In genomic region chr5:75667083-75667482, GRCm38 (mm10) we compare ENCODE assay signal across 29 mouse cellular contexts.
A peak's percentile ranks its signal among the peaks of the same experiment; 100 is the strongest.
DNase-seq lines count a peak whose midpoint lies in the region; ATAC-seq and TF ChIP-seq lines count a peak whose summit lies in the region.
"Had no signal": no experiment of that assay in that cellular context is flagged by ENCODE, and none has a peak within 500 bp of the region (broad histone marks: within the 10 kb centered on the region; RNA-seq: fewer than 3 reads in every experiment).

No protein-coding gene starts in this region.

- intact Hi-C loops in heart, postnatal 10 days (cut with DNase I), result no loop called here

- TF ChIP-seq EP300 in lung, postnatal 0 days (IDR thresholded peaks at IDR 0.05), result no peak

- no peaks in the 10 kb centered on the region for H3K4me1 ChIP-seq in lung, postnatal 0 days (ENCODE audit: insufficient read depth, low read depth, low read length)
- H3K4me1 ChIP-seq: embryonic facial prominence, embryonic 10.5 days; embryonic facial prominence, embryonic 15.5 days; heart, embryonic 12.5 days had no signal

- no peak overlapping the region for H3K4me3 ChIP-seq in lung, postnatal 0 days (ENCODE audit: low read depth, low read length)
- H3K4me3 ChIP-seq: embryonic facial prominence, embryonic 10.5 days; embryonic facial prominence, embryonic 15.5 days; forebrain, embryonic 12.5 days; heart, adult 2 months; heart, embryonic 12.5 days; midbrain, embryonic 10.5 days; myocyte had no signal

- H3K9ac ChIP-seq in lung, postnatal 0 days (replicated peaks; ENCODE audit: low read depth), result no peak overlapping the region
- H3K9ac ChIP-seq: embryonic facial prominence, embryonic 15.5 days; forebrain, embryonic 12.5 days; forebrain, postnatal 0 days; heart, embryonic 12.5 days; liver, embryonic 14.5 days had no signal

- ATAC-seq in lung, postnatal 0 days, result no peak
- ATAC-seq: forebrain, postnatal 0 days; hindbrain, embryonic 16.5 days; intestine, embryonic 16.5 days had no signal

- H3K27ac ChIP-seq in lung, postnatal 0 days (ENCODE audit: low read length), result no peak overlapping the region
- H3K27ac ChIP-seq: embryonic facial prominence, embryonic 10.5 days; embryonic facial prominence, embryonic 15.5 days; forebrain, embryonic 12.5 days; heart, adult 2 months; kidney, postnatal 0 days; liver, embryonic 14.5 days; midbrain, embryonic 10.5 days had no signal

- no peak overlapping the region for H3K4me2 ChIP-seq in lung, postnatal 0 days (replicated peaks; ENCODE audit: low read depth, low read length)
- H3K4me2 ChIP-seq: embryonic facial prominence, embryonic 15.5 days; forebrain, embryonic 12.5 days; heart, embryonic 12.5 days had no signal

- H3K9me3 ChIP-seq in lung, postnatal 0 days (ENCODE audit: low read length), result no peaks in the 10 kb centered on the region
- H3K9me3 ChIP-seq: embryonic facial prominence, embryonic 10.5 days; embryonic facial prominence, embryonic 15.5 days; forebrain, embryonic 12.5 days; midbrain, embryonic 10.5 days had no signal

- no peaks in the 10 kb centered on the region for H3K36me3 ChIP-seq in lung, postnatal 0 days (ENCODE audit: insufficient read depth, low read length)
- H3K36me3 ChIP-seq: embryonic facial prominence, embryonic 10.5 days; embryonic facial prominence, embryonic 15.5 days; forebrain, embryonic 12.5 days; heart, embryonic 12.5 days; midbrain, embryonic 10.5 days had no signal

- 53% methylated on average over 3 of the region's 3 CpGs for WGBS in lung, postnatal 0 days

- DNase-seq in CD4-positive helper T cell, adult 2 months (ENCODE audit: low read depth, low spot score), result peak; percentile 28
- peak; percentile 9 for DNase-seq in T-cell, adult 2 months (ENCODE audit: low spot score)
- DNase-seq in natural killer cell, adult 2 months (ENCODE audit: low spot score in 2 of 2), result peak; percentile 23 to 32
- peak; percentile 64 for DNase-seq in thymus, postnatal 25 days
- no peak for DNase-seq in heart, postnatal 10 days
- no peak for DNase-seq in lung, postnatal 0 days (ENCODE audit: low spot score)
- no peak for DNase-seq in layer of hippocampus, adult 8-10 months (ENCODE audit: low spot score in 2 of 2)
- DNase-seq: adrenal gland, postnatal 25 days; cerebellum, adult 18-20 months; cerebellum, postnatal 10 days; forebrain, postnatal 0 days; heart, adult 2 months; kidney, adult 8-10 months; layer of hippocampus, adult 9-11 months; liver; lung, adult 2 months; lung, postnatal 14 days; retina, postnatal 1 day; right cerebral cortex, postnatal 14 days had no signal

- H3K27me3 ChIP-seq in lung, postnatal 0 days (replicated peaks; ENCODE audit: insufficient read depth, low read length), result no peaks in the 10 kb centered on the region
- H3K27me3 ChIP-seq: embryonic facial prominence, embryonic 15.5 days; forebrain, embryonic 12.5 days; heart, embryonic 12.5 days had no signal

- no peak for TF ChIP-seq CTCF in lung, postnatal 0 days (IDR thresholded peaks at IDR 0.05)

Comparison
In these comparisons a context has a peak if more than half of its experiments do, and no peak if none do; other contexts are left out.
1. DNase-seq: peak in CD4-positive helper T cell, adult 2 months (single experiment), T-cell, adult 2 months (single experiment), natural killer cell, adult 2 months (2 of 2) and thymus, postnatal 25 days (single experiment); none in heart, postnatal 10 days (0 of 2), lung, postnatal 0 days (single experiment) and layer of hippocampus, adult 8-10 months (0 of 2).